Mouse (Mus musculus) G1E (cell line): ENCODE results near the gene Prdm16. TPM values are rescaled to one million over a fixed set of nuclear protein-coding genes. Genes with fewer than 3 reads are reported as not detected.

Experiments
- ATAC-seq: 2 replicates; pipeline ENCODE4 v1.8.0; 2016; ENCODE audit warnings: mild to moderate bottlenecking; ENCODE audit not compliant: insufficient number of reproducible peaks, poor library complexity, low FRiP score, severe bottlenecking; ENCODE audit errors: extremely low read depth
- DNase-seq: peaks from one replicate; pipeline ENCODE4 v3.0.0; 2012; ENCODE audit warnings: low spot score
- H3K27me3 ChIP-seq: 2 replicates; pipeline ENCODE4 v1.6.1; 2012; ENCODE audit warnings: mild to moderate bottlenecking, low read length, inconsistent platforms; ENCODE audit not compliant: insufficient read depth
- H3K36me3 ChIP-seq: replicated peaks from 2 replicates; pipeline ENCODE3; 2012; ENCODE audit warnings: mild to moderate bottlenecking, inconsistent platforms
- H3K4me1 ChIP-seq: 2 replicates; pipeline ENCODE4 v1.6.1; 2012; ENCODE audit warnings: low read depth, low read length, inconsistent platforms, mixed read lengths; ENCODE audit not compliant: insufficient read depth
- H3K4me3 ChIP-seq: 2 replicates; pipeline ENCODE4 v1.5.1; 2012; ENCODE audit warnings: low read depth, mild to moderate bottlenecking, inconsistent platforms, low read length, moderate library complexity, mixed read lengths
- H3K9me3 ChIP-seq: replicated peaks from 2 replicates; pipeline ENCODE4 v1.6.1; 2012; ENCODE audit warnings: inconsistent platforms
- CTCF ChIP-seq: IDR thresholded peaks from 2 replicates; pipeline ENCODE4 v1.5.1; 2012; ENCODE audit warnings: low read depth, low read length, inconsistent platforms, mixed read lengths
- GATA1 ChIP-seq: IDR thresholded peaks from 2 replicates; pipeline ENCODE4 v1.6.1; 2012; ENCODE audit warnings: borderline replicate concordance, low read length, inconsistent platforms, mixed read lengths
- GATA2 ChIP-seq: IDR thresholded peaks from 2 replicates; pipeline ENCODE4 v1.6.1; 2012; ENCODE audit warnings: low read depth, low read length, inconsistent platforms, borderline replicate concordance
- POLR2AphosphoS5 ChIP-seq: IDR thresholded peaks from 2 replicates; pipeline ENCODE4 v1.6.1; 2012; ENCODE audit warnings: low read depth, low read length, inconsistent platforms; ENCODE audit not compliant: insufficient replicate concordance
- TAL1 ChIP-seq: conservative IDR thresholded peaks from 2 replicates; pipeline ENCODE4 v1.6.1; 2012; ENCODE audit warnings: low read depth, low read length, inconsistent platforms, mixed read lengths
- polyA plus RNA-seq: library from polyadenylated mRNA; stranded (reverse); fragments of >175 nt; gene quantifications from 2 replicates; pipeline ENCODE4 v1.2.3, GENCODE M21; 2012
- total RNA-seq, 2 experiments: library from RNA; stranded (forward) in 1 of 2; stranded (reverse) in 1 of 2; fragments of 200-1000 nt in 1 of 2; fragments of >200 nt in 1 of 2; fragmentation: Nextera tagmentation in 1 of 2; gene quantifications; 2 replicates each; pipeline ENCODE4 v1.2.3; 2014 to 2017

Gene Prdm16
- total and polyA plus RNA-seq, 3 experiments, result under 0.01 TPM; not detected in 2

GRCm38 (mm10) chr4:154549497-154549896, 87.2 kb downstream of the Prdm16 start:
- no peak for DNase-seq
- no peaks in the 10 kb centered on the region for H3K36me3 ChIP-seq
- no peak for TF ChIP-seq GATA1
- no peak for TF ChIP-seq GATA2
- no peak for TF ChIP-seq CTCF
- no peak for TF ChIP-seq POLR2AphosphoS5
- no peak for TF ChIP-seq TAL1
- no peak overlapping the region for H3K4me3 ChIP-seq
- ATAC-seq, result no peak
- no peaks in the 10 kb centered on the region for H3K4me1 ChIP-seq
- no peaks in the 10 kb centered on the region for H3K27me3 ChIP-seq
- H3K9me3 ChIP-seq, result peaks cover 91% of the 10 kb centered on the region

GRCm38 (mm10) chr4:154547176-154547855, 89.4 kb downstream of the Prdm16 start:
- Histone ChIP-seq H3K9me3 (peaks cover 91% of the 10 kb centered on the region), H3K27me3 (no peaks in the 10 kb centered on the region), H3K4me3 (no peak overlapping the region), H3K4me1 (no peaks in the 10 kb centered on the region), H3K36me3 (no peaks in the 10 kb centered on the region)
- ATAC-seq (no peak), DNase-seq (no peak)
- TF ChIP-seq GATA1 (no peak), CTCF (no peak), GATA2 (no peak), POLR2AphosphoS5 (no peak)

GRCm38 (mm10) chr4:154545296-154545695, 91.4 kb downstream of the Prdm16 start:
- ATAC-seq, result no peak
- peaks cover 93% of the 10 kb centered on the region for H3K9me3 ChIP-seq

GRCm38 (mm10) chr4:154543921-154544320, 92.8 kb downstream of the Prdm16 start:
- DNase-seq, result no peak
- Histone ChIP-seq H3K4me3 (no peak overlapping the region; the same call in 1 of the 2 replicates), H3K36me3 (no peaks in the 10 kb centered on the region), H3K9me3 (peaks cover 93% of the 10 kb centered on the region), H3K27me3 (no peaks in the 10 kb centered on the region), H3K4me1 (no peaks in the 10 kb centered on the region)
- no peak for ATAC-seq
- TF ChIP-seq POLR2AphosphoS5, result no peak
- TF ChIP-seq GATA2, result no peak
- no peak for TF ChIP-seq TAL1
- TF ChIP-seq CTCF, result no peak
- TF ChIP-seq GATA1, result no peak

More at GRCm38 (mm10) chr4:154545296-154545695, 91.4 kb downstream of the Prdm16 start:
- Histone ChIP-seq H3K4me1 (no peaks in the 10 kb centered on the region), H3K36me3 (no peaks in the 10 kb centered on the region), H3K27me3 (no peaks in the 10 kb centered on the region), H3K4me3 (no peak overlapping the region)
- TF ChIP-seq GATA1 (no peak), CTCF (no peak), GATA2 (no peak), TAL1 (no peak), POLR2AphosphoS5 (no peak)
- DNase-seq, result no peak

DNA sequence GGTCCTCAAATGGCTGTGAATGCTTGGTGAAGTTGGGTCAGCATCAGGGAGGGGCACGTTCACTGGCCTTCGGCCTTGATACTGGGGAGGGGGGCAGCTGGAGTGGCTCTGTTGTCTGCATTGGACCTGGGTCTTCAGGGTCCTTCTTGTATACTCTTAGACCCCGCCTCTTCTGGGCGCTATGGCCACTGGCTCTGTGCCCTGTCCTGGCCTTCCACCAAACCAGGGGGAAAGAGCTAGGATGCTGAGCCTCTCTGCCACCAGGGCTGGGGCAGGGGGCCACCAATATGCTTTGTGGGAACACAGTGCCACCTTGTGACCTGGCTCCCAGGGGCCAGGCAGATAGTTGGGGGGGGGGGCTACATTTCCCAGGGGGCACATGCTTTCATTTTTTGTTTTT, 93.5 kb downstream of the Prdm16 start:
- no peaks in the 10 kb centered on the region for H3K4me1 ChIP-seq
- H3K27me3 ChIP-seq, result no peaks in the 10 kb centered on the region
- H3K36me3 ChIP-seq, result no peaks in the 10 kb centered on the region
- no peak overlapping the region for H3K4me3 ChIP-seq
- TF ChIP-seq GATA2 (no peak), GATA1 (no peak), POLR2AphosphoS5 (no peak), TAL1 (no peak), CTCF (no peak)
- no peak for ATAC-seq
- peaks cover 91% of the 10 kb centered on the region for H3K9me3 ChIP-seq
- no peak for DNase-seq

- DNase-seq (no peak), ATAC-seq (no peak)
- TF ChIP-seq POLR2AphosphoS5 (no peak), GATA1 (no peak), CTCF (no peak), TAL1 (no peak), GATA2 (no peak)
- H3K27me3 ChIP-seq, result no peaks in the 10 kb centered on the region
- peaks cover 92% of the 10 kb centered on the region for H3K9me3 ChIP-seq
- no peak overlapping the region for H3K4me3 ChIP-seq
- no peaks in the 10 kb centered on the region for H3K36me3 ChIP-seq
- H3K4me1 ChIP-seq, result no peaks in the 10 kb centered on the region
Measured at GRCm38 (mm10) chr4:154542568-154542967, 94.1 kb downstream of the Prdm16 start.
